Mouse (Mus musculus) liver, postnatal 0 days (tissue): ENCODE data around the gene Atp2b2.

Experiments
- CTCF ChIP-seq: sonication (generic); IDR thresholded peaks from 2 replicates; pipeline ENCODE4 v1.5.1; 2016; ENCODE audit warnings: antibody characterized with exemption, low read depth
- EP300 ChIP-seq: IDR thresholded peaks from 2 replicates; pipeline ENCODE4 v1.6.1; 2016; ENCODE audit warnings: antibody characterized with exemption, low read depth, mild to moderate bottlenecking

GRCm38 (mm10) chr6:113992101-113992500 lies 50.3 kb downstream of the Atp2b2 start:
- no peak for TF ChIP-seq CTCF
- no peak for TF ChIP-seq EP300
